Mouse (Mus musculus): ENCODE data around the gene Scube1. TPM values are rescaled to one million over a fixed set of nuclear protein-coding genes. Genes with fewer than 3 reads are reported as not detected.

The Scube1 gene
- polyA plus RNA-seq, 1 experiment, result 3.5 TPM

- WGBS, result 68% methylated on average over 4 of the region's 4 CpGs
- no peak overlapping the region for H3K4me3 ChIP-seq (ENCODE audit: insufficient read depth, low read depth, low read length)
- DNase-seq, result no peak
- H3K36me3 ChIP-seq (ENCODE audit: control insufficient read depth, insufficient read depth, low read length), result no peaks in the 10 kb centered on the region
- no peaks in the 10 kb centered on the region for H3K27me3 ChIP-seq (replicated peaks; ENCODE audit: control insufficient read depth, insufficient read depth, low read length)
- H3K27ac ChIP-seq (ENCODE audit: insufficient read depth, low read depth, low read length), result no peak overlapping the region
- H3K4me1 ChIP-seq (ENCODE audit: control insufficient read depth, insufficient read depth, low read length), result no peaks in the 10 kb centered on the region
- TF ChIP-seq POLR2A (IDR thresholded peaks at IDR 0.05; ENCODE audit: low read depth, low read length) (no peak), CTCF (conservative IDR thresholded peaks at IDR 0.05; ENCODE audit: insufficient read depth, insufficient read length, low read depth, low read length) (no peak)
Observed at GRCm38 (mm10) chr15:83601185-83601584, 123.6 kb downstream of the Scube1 start.

- WGBS, result 87% methylated on average over 4 of the region's 4 CpGs
- no peak overlapping the region for H3K4me3 ChIP-seq (ENCODE audit: insufficient read depth, low read depth, low read length)
Observed at GRCm38 (mm10) chr15:83596833-83597232, 128.0 kb downstream of the Scube1 start.

GRCm38 (mm10) chr15:83595364-83595711 lies 129.5 kb downstream of the Scube1 start:
- WGBS, result 28% methylated on average over 7 of the region's 7 CpGs
- Histone ChIP-seq H3K27me3 (replicated peaks; ENCODE audit: control insufficient read depth, insufficient read depth, low read length) (no peaks in the 10 kb centered on the region), H3K36me3 (ENCODE audit: control insufficient read depth, insufficient read depth, low read length) (no peaks in the 10 kb centered on the region), H3K4me1 (ENCODE audit: control insufficient read depth, insufficient read depth, low read length) (peaks cover 9% of the 10 kb centered on the region; the same call in 1 of the 2 replicates), H3K4me3 (ENCODE audit: insufficient read depth, low read depth, low read length) (peak overlapping the region; percentile 35; the same call in 1 of the 2 replicates), H3K27ac (ENCODE audit: insufficient read depth, low read depth, low read length) (no peak overlapping the region)
- TF ChIP-seq CTCF (conservative IDR thresholded peaks at IDR 0.05; ENCODE audit: insufficient read depth, insufficient read length, low read depth, low read length), result no peak
- TF ChIP-seq POLR2A (IDR thresholded peaks at IDR 0.05; ENCODE audit: low read depth, low read length), result no peak
- DNase-seq, result no peak

More at GRCm38 (mm10) chr15:83596833-83597232, 128.0 kb downstream of the Scube1 start:
- Histone ChIP-seq H3K27ac (ENCODE audit: insufficient read depth, low read depth, low read length) (no peak overlapping the region), H3K36me3 (ENCODE audit: control insufficient read depth, insufficient read depth, low read length) (no peaks in the 10 kb centered on the region), H3K27me3 (replicated peaks; ENCODE audit: control insufficient read depth, insufficient read depth, low read length) (no peaks in the 10 kb centered on the region), H3K4me1 (ENCODE audit: control insufficient read depth, insufficient read depth, low read length) (peaks cover 5% of the 10 kb centered on the region; the same call in 1 of the 2 replicates)
- TF ChIP-seq CTCF (conservative IDR thresholded peaks at IDR 0.05; ENCODE audit: insufficient read depth, insufficient read length, low read depth, low read length) (no peak), POLR2A (IDR thresholded peaks at IDR 0.05; ENCODE audit: low read depth, low read length) (no peak)
- no peak for DNase-seq

GRCm38 (mm10) chr15:83594513-83595363 lies 130.1 kb downstream of the Scube1 start, which contains the start of gene Ttll12:
Ttll12 (minus strand) TSS chr15:83595157.
- Histone ChIP-seq H3K27ac (ENCODE audit: insufficient read depth, low read depth, low read length) (0 out of 2 replicates have a peak within 1 kb of the TSS, but pooled peaks have one; percentile 14), H3K27me3 (replicated peaks; ENCODE audit: control insufficient read depth, insufficient read depth, low read length) (no peaks in the 10 kb centered on the region), H3K36me3 (ENCODE audit: control insufficient read depth, insufficient read depth, low read length) (no peaks in the 10 kb centered on the region), H3K4me1 (ENCODE audit: control insufficient read depth, insufficient read depth, low read length) (peaks cover 9% of the 10 kb centered on the region; the same call in 1 of the 2 replicates), H3K4me3 (ENCODE audit: insufficient read depth, low read depth, low read length) (peak within 1 kb of the TSS; percentile 92)
- TF ChIP-seq CTCF (conservative IDR thresholded peaks at IDR 0.05; ENCODE audit: insufficient read depth, insufficient read length, low read depth, low read length), result no peak
- TF ChIP-seq POLR2A (IDR thresholded peaks at IDR 0.05; ENCODE audit: low read depth, low read length), result peak; percentile 54
- peak; percentile 97 for DNase-seq
- under 1% methylated on average over 68 of the region's 68 CpGs for WGBS

- Histone ChIP-seq H3K36me3 (ENCODE audit: control insufficient read depth, insufficient read depth, low read length) (no peaks in the 10 kb centered on the region), H3K27ac (ENCODE audit: insufficient read depth, low read depth, low read length) (no peak overlapping the region), H3K27me3 (replicated peaks; ENCODE audit: control insufficient read depth, insufficient read depth, low read length) (no peaks in the 10 kb centered on the region), H3K4me1 (ENCODE audit: control insufficient read depth, insufficient read depth, low read length) (peaks cover 9% of the 10 kb centered on the region; the same call in 1 of the 2 replicates), H3K4me3 (ENCODE audit: insufficient read depth, low read depth, low read length) (peak overlapping the region; percentile 92)
- TF ChIP-seq CTCF (conservative IDR thresholded peaks at IDR 0.05; ENCODE audit: insufficient read depth, insufficient read length, low read depth, low read length), result no peak
- TF ChIP-seq POLR2A (IDR thresholded peaks at IDR 0.05; ENCODE audit: low read depth, low read length), result no peak
- DNase-seq, result no peak
- 24% methylated on average over 19 of the region's 19 CpGs for WGBS
Observed at GRCm38 (mm10) chr15:83593702-83594512, 130.9 kb downstream of the Scube1 start.

- Histone ChIP-seq H3K27me3 (replicated peaks; ENCODE audit: control insufficient read depth, insufficient read depth, low read length) (no peaks in the 10 kb centered on the region), H3K4me1 (ENCODE audit: control insufficient read depth, insufficient read depth, low read length) (peaks cover 9% of the 10 kb centered on the region; the same call in 1 of the 2 replicates), H3K27ac (ENCODE audit: insufficient read depth, low read depth, low read length) (no peak overlapping the region), H3K36me3 (ENCODE audit: control insufficient read depth, insufficient read depth, low read length) (no peaks in the 10 kb centered on the region), H3K4me3 (ENCODE audit: insufficient read depth, low read depth, low read length) (no peak overlapping the region)
- no peak for DNase-seq
- TF ChIP-seq CTCF (conservative IDR thresholded peaks at IDR 0.05; ENCODE audit: insufficient read depth, insufficient read length, low read depth, low read length), result no peak
- TF ChIP-seq POLR2A (IDR thresholded peaks at IDR 0.05; ENCODE audit: low read depth, low read length), result no peak
Observed at GRCm38 (mm10) chr15:83593189-83593585, 131.6 kb downstream of the Scube1 start.

Data from kidney, adult 2 months (tissue).